In the genomic region with DNA sequence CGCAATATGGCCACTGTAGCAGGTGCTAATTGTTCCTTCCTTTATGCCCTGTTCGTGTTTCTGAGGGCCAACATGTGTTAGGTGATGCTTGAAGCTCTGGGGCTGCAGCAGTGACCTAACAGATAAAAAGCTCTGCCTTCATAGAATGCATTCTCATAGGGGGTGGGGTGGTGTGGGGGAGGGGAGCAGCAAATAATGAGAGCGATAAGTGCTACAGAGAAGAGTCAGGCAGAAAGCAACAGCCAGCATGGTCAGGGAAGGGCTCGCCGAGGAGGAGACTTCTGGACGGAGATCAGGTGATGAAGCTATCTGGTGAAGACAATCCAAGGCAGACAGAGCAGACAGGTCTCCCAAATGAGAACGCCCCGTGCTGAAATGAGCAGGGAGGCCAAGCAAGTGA, we compare ENCODE assay signal across 14 mouse cellular contexts. TPM values are rescaled to one million over a fixed set of nuclear protein-coding genes. Genes with fewer than 3 reads are reported as not detected.
"Had no signal": no experiment of that assay in that cellular context is flagged by ENCODE, and none has a peak within 500 bp of the region (broad histone marks: within the 10 kb centered on the region; RNA-seq: fewer than 3 reads in every experiment).

No protein-coding gene starts in this region.

- ATAC-seq: liver, embryonic 12.5 days had no signal

- H3K27me3 ChIP-seq: limb, embryonic 13.5 days; liver, embryonic 12.5 days; liver, embryonic 15.5 days had no signal

- H3K9ac ChIP-seq: limb, embryonic 13.5 days; liver, embryonic 12.5 days; liver, embryonic 15.5 days had no signal

- H3K9me3 ChIP-seq: limb, embryonic 10.5 days; limb, embryonic 13.5 days; liver, embryonic 12.5 days; liver, embryonic 15.5 days had no signal

- H3K4me2 ChIP-seq: limb, embryonic 13.5 days; liver, embryonic 12.5 days; liver, embryonic 15.5 days; midbrain, embryonic 11.5 days had no signal

- H3K4me1 ChIP-seq: limb, embryonic 10.5 days; limb, embryonic 13.5 days; liver, embryonic 15.5 days had no signal

- H3K4me3 ChIP-seq: limb, embryonic 10.5 days; limb, embryonic 13.5 days; liver, embryonic 12.5 days; liver, embryonic 15.5 days had no signal

- DNase-seq: kidney, adult 18-20 months; lung, adult 2 months; lung, postnatal 14 days; lung, postnatal 4 days; midbrain, embryonic 14.5 days; thymus, adult 18-20 months; thymus, postnatal 36 days had no signal

- H3K27ac ChIP-seq: kidney, postnatal 0 days; limb, embryonic 10.5 days; limb, embryonic 13.5 days; liver, embryonic 12.5 days; liver, embryonic 15.5 days had no signal

RNA-seq across cellular contexts. Expression of a gene that starts 43.6 kb away (rescaled TPM):
- total RNA-seq: megakaryocyte-erythroid progenitor cell, adult 5-6 weeks had no signal
